Mouse (Mus musculus): ENCODE data around the gene Sav1. TPM values are rescaled to one million over a fixed set of nuclear protein-coding genes. Genes with fewer than 3 reads are reported as not detected.

Gene Sav1
- total and polyA plus RNA-seq, 3 experiments: 17.8 to 96.2 (median 47.8) TPM

GRCm38 (mm10) chr12:69995382-69995781 lies 8.6 kb upstream of the Sav1 start:
- no peaks in the 10 kb centered on the region for H3K79me2 ChIP-seq (ENCODE audit: control insufficient read depth, insufficient read depth, low read length, poor library complexity)
- H3K4me3 ChIP-seq (ENCODE audit: control insufficient read depth in 1 of 2, insufficient read depth in 1 of 2, low read depth in 2 of 2, low read length in 2 of 2): no peak overlapping the region
- no peaks in the 10 kb centered on the region for H3K36me3 ChIP-seq (ENCODE audit: control insufficient read depth in 1 of 2, insufficient read depth in 2 of 2, low read length in 2 of 2)
- H3K9me3 ChIP-seq (replicated peaks; ENCODE audit: insufficient read depth, low read length): no peaks in the 10 kb centered on the region
- no peaks in the 10 kb centered on the region for H3K27me3 ChIP-seq (ENCODE audit: control insufficient read depth in 1 of 2, insufficient read depth in 2 of 2, low read length in 2 of 2)
- no peak for DNase-seq (ENCODE audit: low read depth, low spot score)
- TF ChIP-seq USF1 (IDR thresholded peaks at IDR 0.05; ENCODE audit: low read depth, low read length) (no peak), JUND (IDR thresholded peaks at IDR 0.05; ENCODE audit: low read depth, low read length) (no peak), MAZ (IDR thresholded peaks at IDR 0.05; ENCODE audit: low read depth, low read length) (no peak)
- no peaks in the 10 kb centered on the region for H3K4me1 ChIP-seq (ENCODE audit: control insufficient read depth in 1 of 2, insufficient read depth in 2 of 2, low read length in 2 of 2)
- no peak overlapping the region for H3K9ac ChIP-seq (ENCODE audit: control insufficient read depth, low read depth, low read length, poor library complexity, severe bottlenecking)
- H3K27ac ChIP-seq (ENCODE audit: control insufficient read depth, low read depth, low read length): no peak overlapping the region

GRCm38 (mm10) chr12:69986241-69986762 lies 500 bp downstream of the Sav1 start:
- Histone ChIP-seq H3K79me2 (ENCODE audit: control insufficient read depth, insufficient read depth, low read length, poor library complexity) (peaks cover 35% of the 10 kb centered on the region), H3K9ac (ENCODE audit: control insufficient read depth, low read depth, low read length, poor library complexity, severe bottlenecking) (peak overlapping the region; percentile 100), H3K27me3 (ENCODE audit: control insufficient read depth in 1 of 2, insufficient read depth in 2 of 2, low read length in 2 of 2) (no peaks in the 10 kb centered on the region), H3K27ac (ENCODE audit: control insufficient read depth, low read depth, low read length) (peak overlapping the region; percentile 68), H3K36me3 (ENCODE audit: control insufficient read depth in 1 of 2, insufficient read depth in 2 of 2, low read length in 2 of 2) (peaks cover 3 to 27% of the 10 kb centered on the region in 2 experiments), H3K4me3 (ENCODE audit: control insufficient read depth in 1 of 2, insufficient read depth in 1 of 2, low read depth in 2 of 2, low read length in 2 of 2) (peak overlapping the region; percentile 74 to 91), H3K4me1 (ENCODE audit: control insufficient read depth in 1 of 2, insufficient read depth in 2 of 2, low read length in 2 of 2) (peaks cover 0 to 7% of the 10 kb centered on the region in 2 experiments; a peak in 2 of 4 replicates), H3K9me3 (replicated peaks; ENCODE audit: insufficient read depth, low read length) (no peaks in the 10 kb centered on the region)
- DNase-seq (ENCODE audit: low read depth, low spot score): peak; percentile 66
- no peak for TF ChIP-seq MEF2A (IDR thresholded peaks at IDR 0.05; ENCODE audit: extremely low read depth, insufficient replicate concordance, low read depth, low read length, poor library complexity, severe bottlenecking)
- no peak for TF ChIP-seq ETS1 (IDR thresholded peaks at IDR 0.05; ENCODE audit: low read depth, low read length)
- TF ChIP-seq ZMIZ1 (IDR thresholded peaks at IDR 0.05; ENCODE audit: low read depth, low read length): no peak
- no peak for TF ChIP-seq EP300 (IDR thresholded peaks at IDR 0.05; ENCODE audit: low read depth in 1 of 2, low read length in 2 of 2)
- TF ChIP-seq TCF12 (IDR thresholded peaks at IDR 0.05; ENCODE audit: low read depth, low read length): no peak
- TF ChIP-seq USF1 (IDR thresholded peaks at IDR 0.05; ENCODE audit: low read depth, low read length): no peak
- no peak for TF ChIP-seq NRF1 (IDR thresholded peaks at IDR 0.05; ENCODE audit: insufficient read depth, low read depth, low read length, poor library complexity, severe bottlenecking)
- no peak for TF ChIP-seq CTCF (IDR thresholded peaks at IDR 0.05 in 2 of 3, conservative IDR thresholded peaks at IDR 0.05 in 1 of 3; ENCODE audit: control insufficient read depth in 1 of 3, insufficient read depth in 1 of 3, low read depth in 2 of 3, low read length in 3 of 3, poor library complexity in 1 of 3, severe bottlenecking in 1 of 3)
- no peak for TF ChIP-seq BHLHE40 (IDR thresholded peaks at IDR 0.05; ENCODE audit: borderline replicate concordance, low read depth, low read length)
- TF ChIP-seq ZC3H11A (IDR thresholded peaks at IDR 0.05; ENCODE audit: low read depth, low read length): no peak
- TF ChIP-seq RAD21 (IDR thresholded peaks at IDR 0.05; ENCODE audit: low read depth, low read length): no peak
- TF ChIP-seq GABPA (IDR thresholded peaks at IDR 0.05; ENCODE audit: low read depth, low read length): no peak
- no peak for TF ChIP-seq ELF1 (IDR thresholded peaks at IDR 0.05; ENCODE audit: low read depth, low read length)
- TF ChIP-seq SIN3A (IDR thresholded peaks at IDR 0.05; ENCODE audit: low read length): no peak
